Mouse (Mus musculus) MEL (cell line): ENCODE measurements around the gene Ptpa. TPM values are rescaled to one million over a fixed set of nuclear protein-coding genes. Genes with fewer than 3 reads are reported as not detected.

Experiments used
- DNase-seq: peaks from one replicate; pipeline ENCODE4 v3.0.0; 2011; ENCODE audit warnings: low read depth, low spot score
- H3K27ac ChIP-seq: 2 replicates; pipeline ENCODE4 v1.5.1; 2012; ENCODE audit warnings: low read depth, mild to moderate bottlenecking, control low read depth, low read length, moderate library complexity; ENCODE audit not compliant: control insufficient read depth
- H3K27me3 ChIP-seq, 2 experiments: fragments of 150-350 bp in 1 of 2; sonication (generic) in 1 of 2; 2 replicates each; pipeline ENCODE4 v1.6.1; 2012; ENCODE audit warnings: low read length in 2 of 2, mild to moderate bottlenecking in 2 of 2, improper control_type of control experiment in 1 of 2, moderate library complexity in 1 of 2; ENCODE audit not compliant: insufficient read depth in 2 of 2, control insufficient read depth in 1 of 2
- H3K36me3 ChIP-seq, 2 experiments: 2 replicates each; pipeline ENCODE4 v1.6.1; 2012 to 2014; ENCODE audit warnings: low read length in 2 of 2, improper control_type of control experiment in 1 of 2, inconsistent platforms in 1 of 2, mild to moderate bottlenecking in 1 of 2; ENCODE audit not compliant: insufficient read depth in 2 of 2, control insufficient read depth in 1 of 2
- H3K4me1 ChIP-seq, 2 experiments: fragments of 150-350 bp in 1 of 2; sonication (generic) in 1 of 2; 2 replicates each; pipeline ENCODE4 v1.6.1; 2012; ENCODE audit warnings: low read length in 2 of 2, improper control_type of control experiment in 1 of 2, mild to moderate bottlenecking in 1 of 2; ENCODE audit not compliant: insufficient read depth in 2 of 2, control insufficient read depth in 1 of 2
- H3K4me3 ChIP-seq, 2 experiments: fragments of 150-350 bp in 1 of 2; sonication (generic) in 1 of 2; 2 replicates each; pipeline ENCODE4 v1.5.1; 2012; ENCODE audit warnings: low read depth in 2 of 2, low read length in 2 of 2, mild to moderate bottlenecking in 2 of 2, moderate library complexity in 2 of 2, control low read depth in 1 of 2, improper control_type of control experiment in 1 of 2; ENCODE audit not compliant: control insufficient read depth in 1 of 2, insufficient read depth in 1 of 2
- H3K79me2 ChIP-seq: 2 replicates; pipeline ENCODE4 v1.6.1; 2012; ENCODE audit warnings: mild to moderate bottlenecking, low read length, moderate library complexity; ENCODE audit not compliant: control insufficient read depth, poor library complexity, insufficient read depth
- H3K9ac ChIP-seq: 2 replicates; pipeline ENCODE4 v1.6.1; 2012; ENCODE audit warnings: low read depth, mild to moderate bottlenecking, control low read depth, low read length, moderate library complexity; ENCODE audit not compliant: control insufficient read depth, poor library complexity, severe bottlenecking
- H3K9me3 ChIP-seq: fragments of 150-350 bp; sonication (generic); replicated peaks from 2 replicates; pipeline ENCODE4 v1.6.1; 2012; ENCODE audit warnings: mild to moderate bottlenecking, low read length, improper control_type of control experiment, moderate library complexity; ENCODE audit not compliant: insufficient read depth
- CTCF ChIP-seq, 3 experiments: IDR thresholded peaks in 2 of 3; conservative IDR thresholded peaks in 1 of 3; 2 replicates each; pipeline ENCODE4 v1.5.1; 2011 to 2012; ENCODE audit warnings: low read length in 3 of 3, low read depth in 2 of 3, mild to moderate bottlenecking in 2 of 3, improper control_type of control experiment in 1 of 3, inconsistent platforms in 1 of 3, mixed read lengths in 1 of 3, moderate library complexity in 1 of 3; ENCODE audit not compliant: control insufficient read depth in 1 of 3, insufficient read depth in 1 of 3, poor library complexity in 1 of 3, severe bottlenecking in 1 of 3
- E2F4 ChIP-seq: IDR thresholded peaks from 2 replicates; pipeline ENCODE4 v1.6.1; 2011; ENCODE audit warnings: low read depth, low read length, improper control_type of control experiment, borderline replicate concordance
- ELF1 ChIP-seq: IDR thresholded peaks from 2 replicates; pipeline ENCODE4 v1.6.1; 2014; ENCODE audit warnings: low read depth, mild to moderate bottlenecking, inconsistent platforms, low read length, improper control_type of control experiment, moderate library complexity
- EP300 ChIP-seq, 2 experiments: IDR thresholded peaks; 2 replicates each; pipeline ENCODE4 v1.6.1; 2011; ENCODE audit warnings: improper control_type of control experiment in 2 of 2, low read length in 2 of 2, low read depth in 1 of 2, mild to moderate bottlenecking in 1 of 2
- GATA1 ChIP-seq: IDR thresholded peaks from 2 replicates; pipeline ENCODE4 v1.6.1; 2011; ENCODE audit warnings: low read depth, low read length, improper control_type of control experiment
- KAT2A ChIP-seq: conservative IDR thresholded peaks from 2 replicates; pipeline ENCODE4 v1.6.1; 2012; ENCODE audit warnings: low read depth, low read length, improper control_type of control experiment, inconsistent platforms
- MAFK ChIP-seq: IDR thresholded peaks from 2 replicates; pipeline ENCODE4 v1.6.1; 2011; ENCODE audit warnings: low read depth, mild to moderate bottlenecking, low read length, improper control_type of control experiment, borderline replicate concordance
- MAX ChIP-seq: IDR thresholded peaks from 2 replicates; pipeline ENCODE4 v1.6.1; 2011; ENCODE audit warnings: low read length, improper control_type of control experiment
- MYC ChIP-seq: IDR thresholded peaks from 2 replicates; pipeline ENCODE4 v1.6.1; 2011; ENCODE audit warnings: low read depth, mild to moderate bottlenecking, low read length, improper control_type of control experiment, moderate library complexity
- NELFE ChIP-seq: IDR thresholded peaks from 2 replicates; pipeline ENCODE4 v1.6.1; 2011; ENCODE audit warnings: low read depth, low read length, improper control_type of control experiment
- NRF1 ChIP-seq: IDR thresholded peaks from 2 replicates; pipeline ENCODE4 v1.6.1; 2014; ENCODE audit warnings: low read depth, mild to moderate bottlenecking, inconsistent platforms, low read length, improper control_type of control experiment, moderate library complexity; ENCODE audit not compliant: poor library complexity, insufficient read depth, severe bottlenecking
- POLR2AphosphoS2 ChIP-seq: IDR thresholded peaks from 2 replicates; pipeline ENCODE4 v1.6.1; 2011; ENCODE audit warnings: low read length, improper control_type of control experiment
- POLR2AphosphoS5 ChIP-seq: IDR thresholded peaks from 2 replicates; pipeline ENCODE4 v1.6.1; 2012; ENCODE audit warnings: low read depth, borderline replicate concordance, mild to moderate bottlenecking, inconsistent platforms, low read length, moderate library complexity, mixed read lengths
- RAD21 ChIP-seq: IDR thresholded peaks from 2 replicates; pipeline ENCODE4 v1.6.1; 2011; ENCODE audit warnings: mild to moderate bottlenecking, low read depth, low read length, improper control_type of control experiment
- RCOR1 ChIP-seq: IDR thresholded peaks from 2 replicates; pipeline ENCODE4 v1.6.1; 2012; ENCODE audit warnings: low read depth, mild to moderate bottlenecking, inconsistent platforms, low read length, improper control_type of control experiment
- SMC3 ChIP-seq: IDR thresholded peaks from 2 replicates; pipeline ENCODE4 v1.6.1; 2011; ENCODE audit warnings: low read depth, low read length, improper control_type of control experiment
- TBP ChIP-seq: IDR thresholded peaks from 2 replicates; pipeline ENCODE4 v1.8.0; 2011; ENCODE audit warnings: low read depth, low read length, improper control_type of control experiment
- USF2 ChIP-seq, 2 experiments: IDR thresholded peaks; 2 replicates each; pipeline ENCODE4 v1.6.1; 2011 to 2012; ENCODE audit warnings: improper control_type of control experiment in 2 of 2, low read length in 2 of 2, borderline replicate concordance in 1 of 2, inconsistent platforms in 1 of 2, low read depth in 1 of 2, mild to moderate bottlenecking in 1 of 2; ENCODE audit not compliant: insufficient read depth in 1 of 2
- ZC3H11A ChIP-seq: IDR thresholded peaks from 2 replicates; pipeline ENCODE4 v1.6.1; 2012; ENCODE audit warnings: low read depth, mild to moderate bottlenecking, inconsistent platforms, low read length, improper control_type of control experiment
- ZMIZ1 ChIP-seq: IDR thresholded peaks from 2 replicates; pipeline ENCODE4 v1.6.1; 2012; ENCODE audit warnings: low read depth, mild to moderate bottlenecking, inconsistent platforms, low read length, improper control_type of control experiment, moderate library complexity
- polyA plus RNA-seq, 2 experiments: library from polyadenylated mRNA; stranded (reverse) in 1 of 2; unstranded in 1 of 2; fragments of >175 nt in 1 of 2; fragments of >200 nt in 1 of 2; gene quantifications; 2 replicates each; pipeline versions ENCODE4 v1.2.1 to v1.2.4; 2012; ENCODE audit warnings: low replicate concordance in 2 of 2, low read depth in 1 of 2; ENCODE audit not compliant: insufficient read length in 2 of 2, insufficient read depth in 1 of 2, missing spikeins in 1 of 2
- total RNA-seq: library from RNA; depleted of rRNA; stranded (reverse); fragments of 300-350 nt; gene quantifications from 2 replicates; pipeline ENCODE4 v1.2.3, GENCODE M21; 2012

The Ptpa gene
- total and polyA plus RNA-seq, 3 experiments: 159 to 382 TPM; not detected in 1

GRCm38 (mm10) chr2:30415936-30416648, at the start of gene Ptpa (continued):
- TF ChIP-seq RCOR1 (no peak), MAFK (no peak), NELFE (peak; percentile 97), RAD21 (no peak)

GRCm38 (mm10) chr2:30366203-30366602, 49.6 kb upstream of the Ptpa start:
- Histone ChIP-seq H3K4me1 (0 out of 4 replicates have a peak, but pooled peaks cover 0 to 2% of the 10 kb centered on the region in 2 experiments), H3K9me3 (no peaks in the 10 kb centered on the region), H3K4me3 (no peak overlapping the region), H3K9ac (no peak overlapping the region), H3K27me3 (no peaks in the 10 kb centered on the region), H3K79me2 (peaks cover 15% of the 10 kb centered on the region), H3K36me3 (no peaks in the 10 kb centered on the region; a peak in 2 of 4 replicates), H3K27ac (no peak overlapping the region)
- no peak for TF ChIP-seq E2F4
- no peak for TF ChIP-seq USF2 (IDR thresholded peaks at IDR 0.05; ENCODE audit: borderline replicate concordance in 1 of 2, insufficient read depth in 1 of 2, low read depth in 1 of 2, low read length in 2 of 2)
- no peak for TF ChIP-seq POLR2AphosphoS2
- TF ChIP-seq CTCF (IDR thresholded peaks at IDR 0.05 in 2 of 3, conservative IDR thresholded peaks at IDR 0.05 in 1 of 3; ENCODE audit: control insufficient read depth in 1 of 3, insufficient read depth in 1 of 3, low read depth in 2 of 3, low read length in 3 of 3, poor library complexity in 1 of 3, severe bottlenecking in 1 of 3): no peak
- TF ChIP-seq MYC: no peak
- TF ChIP-seq GATA1: no peak
- TF ChIP-seq KAT2A: no peak
- TF ChIP-seq ELF1: no peak
- TF ChIP-seq SMC3: no peak
- no peak for TF ChIP-seq NRF1
- no peak for TF ChIP-seq ZC3H11A
- no peak for TF ChIP-seq POLR2AphosphoS5
- no peak for TF ChIP-seq TBP
- no peak for TF ChIP-seq RCOR1
- TF ChIP-seq ZMIZ1: no peak
- TF ChIP-seq MAX: no peak
- TF ChIP-seq MAFK: no peak
- no peak for TF ChIP-seq EP300 (IDR thresholded peaks at IDR 0.05; ENCODE audit: low read depth in 1 of 2, low read length in 2 of 2)
- DNase-seq: no peak
